Mouse (Mus musculus): ENCODE data around the gene Nek7.

Gene Nek7

DNA sequence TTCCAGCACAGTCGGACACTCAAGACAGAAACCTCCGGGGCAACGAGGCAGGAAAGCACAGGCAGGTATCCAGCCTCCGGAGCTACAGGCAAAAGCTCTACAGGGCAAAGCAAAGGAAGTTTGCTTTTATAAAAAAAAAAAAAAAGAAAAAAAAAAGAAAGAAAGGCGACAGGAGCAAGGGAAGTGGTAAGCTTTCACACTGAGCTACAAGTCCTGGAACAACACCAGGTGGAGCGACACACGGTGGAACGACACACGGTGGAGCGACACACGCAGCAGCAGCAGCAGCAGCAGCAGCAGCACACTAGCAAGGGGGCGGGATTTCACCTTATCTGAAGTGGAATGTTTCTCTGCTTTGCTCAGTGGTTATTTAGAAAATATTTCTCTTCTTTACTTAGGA, 10.8 kb downstream of the Nek7 start:
- in situ Hi-C loops (cut with MboI, MseI): no loop called here

DNA sequence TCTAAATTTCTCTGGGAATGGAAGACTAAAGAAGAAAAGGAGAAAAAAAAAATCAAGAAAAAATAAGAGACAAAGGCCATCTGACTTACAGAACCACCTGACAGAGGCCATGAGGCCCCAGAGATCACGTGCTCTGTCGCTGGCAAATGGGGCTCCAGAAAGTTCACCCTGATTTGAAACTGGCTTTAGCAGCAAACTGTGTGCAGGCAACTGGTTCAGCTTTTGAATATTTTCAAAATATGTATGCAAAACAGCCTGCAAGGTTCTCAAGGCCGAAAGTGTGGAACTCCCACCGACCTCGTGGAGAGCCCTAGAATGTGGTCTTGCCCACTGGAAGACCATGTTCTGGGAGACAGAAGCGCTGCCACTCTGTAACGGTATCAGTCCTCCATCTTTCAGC, 11.6 kb downstream of the Nek7 start:
- in situ Hi-C loops (cut with MboI, MseI): no loop called here

GRCm38 (mm10) chr1:138607862-138608261, 12.1 kb downstream of the Nek7 start:
- in situ Hi-C loops (cut with MboI, MseI): no loop called here

- in situ Hi-C loops (cut with MboI, MseI): no loop called here
Measured at GRCm38 (mm10) chr1:138606771-138607170, 13.2 kb downstream of the Nek7 start.

DNA sequence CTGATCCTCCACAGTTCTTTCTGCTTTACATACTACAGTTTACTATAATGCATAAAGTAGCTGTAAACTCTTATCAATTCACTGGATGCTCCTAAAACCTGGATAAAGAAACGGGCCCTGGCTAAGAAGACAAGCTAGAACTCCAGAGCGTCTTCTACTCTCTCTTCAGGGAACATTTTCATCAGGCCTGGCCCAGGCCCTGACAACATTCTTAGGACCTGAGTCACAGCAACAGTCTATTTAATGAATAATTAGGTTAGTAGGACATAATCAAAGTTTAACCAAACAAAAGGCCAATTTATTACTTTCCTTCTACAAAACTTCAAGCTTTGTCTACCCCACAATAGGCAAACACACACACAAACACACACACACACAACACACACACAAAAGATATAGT, 15.2 kb downstream of the Nek7 start:
- in situ Hi-C loops (cut with MboI, MseI): no loop called here

GRCm38 (mm10) chr1:138603974-138604373, 16.0 kb downstream of the Nek7 start:
- in situ Hi-C loops (cut with MboI, MseI): no loop called here

DNA sequence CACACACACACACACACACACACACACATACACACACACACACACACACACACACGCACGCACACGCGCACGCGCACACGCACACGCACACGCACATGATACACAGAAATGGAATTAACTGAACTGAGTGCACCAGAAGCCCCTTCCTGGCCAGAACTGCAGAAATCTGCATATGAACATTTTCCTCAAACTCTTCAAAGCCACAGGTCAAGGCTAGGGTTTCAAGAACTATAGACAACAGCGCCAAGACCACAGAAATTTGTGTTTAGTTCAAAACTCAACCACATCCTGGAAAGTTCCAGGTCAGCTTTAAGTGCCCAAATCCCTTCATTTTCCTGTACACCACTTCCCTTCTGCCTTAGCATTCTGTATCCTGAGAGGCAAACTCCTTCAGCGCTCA, 21.9 kb downstream of the Nek7 start:
- in situ Hi-C loops (cut with MboI, MseI): no loop called here

- in situ Hi-C loops (cut with MboI, MseI): no loop called here
Measured at GRCm38 (mm10) chr1:138596127-138596706, 23.7 kb downstream of the Nek7 start.

GRCm38 (mm10) chr1:138594910-138595309, 25.0 kb downstream of the Nek7 start:
- in situ Hi-C loops (cut with MboI, MseI): no loop called here

DNA sequence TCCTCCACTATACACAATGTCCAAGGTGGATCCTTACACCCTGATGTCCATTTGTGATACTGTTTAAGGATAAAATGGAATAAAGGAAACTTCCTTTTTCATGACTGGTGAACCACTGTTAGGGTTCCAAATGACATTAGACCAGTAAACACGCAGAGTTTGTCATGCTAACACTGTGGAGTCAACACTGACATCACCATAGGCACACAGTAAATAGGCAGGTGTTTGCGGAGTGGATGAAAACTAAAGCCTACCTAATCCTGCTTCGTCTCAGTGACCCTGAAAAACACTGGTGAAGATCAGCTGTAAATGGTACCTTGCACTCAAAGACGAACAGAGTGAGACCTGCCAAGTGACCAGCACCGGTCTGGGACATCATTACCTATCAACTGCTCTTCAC, 26.0 kb downstream of the Nek7 start:
- in situ Hi-C loops (cut with MboI, MseI): no loop called here

- in situ Hi-C loops (cut with MboI, MseI): no loop called here
Measured at GRCm38 (mm10) chr1:138592466-138592865, 27.5 kb downstream of the Nek7 start.

DNA sequence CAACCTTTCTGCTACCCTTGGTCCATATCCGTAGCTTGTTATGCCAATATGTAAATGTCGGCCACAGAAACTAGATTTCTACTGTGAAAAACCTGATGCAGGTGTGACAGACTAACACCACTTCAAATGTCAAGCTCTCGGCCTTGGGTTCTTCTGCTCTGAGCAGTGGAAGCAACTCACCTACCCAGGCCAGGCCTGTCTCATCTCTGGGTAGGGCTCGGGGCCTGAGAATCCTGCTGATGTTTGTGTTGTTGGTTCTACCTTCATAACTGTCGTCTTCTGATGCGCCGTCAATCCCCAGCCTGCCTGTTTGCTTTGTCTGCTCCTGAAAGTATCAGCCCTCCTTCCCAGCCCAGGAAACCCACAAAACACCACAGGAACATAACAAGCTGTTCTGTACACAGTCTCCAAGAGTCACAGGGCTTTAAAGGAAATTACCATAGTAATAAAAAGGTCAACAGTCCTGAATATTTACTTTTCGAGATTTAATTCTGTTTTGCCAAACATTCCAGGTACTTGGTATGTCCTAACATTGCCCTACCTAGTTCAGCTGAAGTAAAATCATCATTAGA, 29.4 kb downstream of the Nek7 start:
- in situ Hi-C loops (cut with MboI, MseI): no loop called here

DNA sequence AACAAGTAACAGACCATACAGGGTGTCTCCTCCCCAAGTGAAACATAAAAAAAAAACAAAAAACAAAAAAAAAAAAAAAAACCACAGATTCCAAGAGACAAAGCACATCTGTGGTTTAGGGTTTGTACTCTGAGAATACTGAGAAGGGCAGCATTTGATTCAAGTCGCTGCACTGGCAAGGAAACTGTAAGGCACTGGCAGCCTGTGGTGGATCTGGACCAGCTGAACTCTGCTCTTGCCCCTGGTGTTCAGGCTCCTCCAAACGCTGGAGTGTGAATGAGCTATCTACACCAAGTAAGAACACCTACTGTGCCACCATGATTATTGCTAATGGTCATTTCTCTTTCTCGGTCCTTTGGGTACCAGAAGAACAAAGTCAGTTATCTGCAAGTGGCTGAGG, 30.8 kb downstream of the Nek7 start:
- in situ Hi-C loops (cut with MboI, MseI): no loop called here

DNA sequence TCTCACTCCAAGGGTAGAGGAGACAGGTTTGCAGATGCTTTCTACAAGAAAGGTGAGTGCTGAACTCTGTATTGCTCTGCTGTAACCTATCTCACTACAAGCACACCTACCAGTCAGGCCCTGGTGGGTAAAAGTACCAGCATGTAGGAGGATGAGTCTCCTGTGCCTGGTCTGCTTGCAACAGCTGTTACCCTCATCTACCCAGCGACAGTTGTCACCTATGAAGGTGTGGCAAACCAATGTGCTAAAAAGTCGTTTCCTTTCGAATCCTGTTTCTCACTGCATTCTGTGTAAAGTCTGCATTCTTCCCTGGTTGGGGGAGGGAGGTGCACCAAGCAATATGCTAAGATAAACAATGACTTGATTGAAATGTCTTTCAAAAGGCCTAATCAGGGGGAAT, 32.1 kb downstream of the Nek7 start:
- in situ Hi-C loops (cut with MboI, MseI): no loop called here

DNA sequence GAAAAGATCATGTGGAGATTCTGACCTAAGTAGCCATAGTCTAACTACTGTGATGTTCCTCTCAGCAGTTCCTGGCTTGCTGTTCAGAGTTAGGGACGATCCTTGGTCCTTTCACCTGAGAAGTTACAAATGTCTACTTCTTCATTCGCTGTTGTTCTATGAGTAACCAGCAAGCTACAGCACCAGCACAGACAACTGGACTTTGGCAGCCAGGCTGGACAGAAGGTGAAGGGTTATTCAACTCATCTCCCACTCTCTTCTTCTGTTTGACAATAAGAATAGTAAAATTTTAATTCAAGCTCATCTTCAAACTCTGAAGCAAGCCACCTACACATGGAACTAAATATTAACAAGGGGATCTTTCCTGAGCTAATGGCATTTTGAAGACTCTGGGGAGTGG, 33.0 kb downstream of the Nek7 start:
- in situ Hi-C loops (cut with MboI, MseI): no loop called here

DNA sequence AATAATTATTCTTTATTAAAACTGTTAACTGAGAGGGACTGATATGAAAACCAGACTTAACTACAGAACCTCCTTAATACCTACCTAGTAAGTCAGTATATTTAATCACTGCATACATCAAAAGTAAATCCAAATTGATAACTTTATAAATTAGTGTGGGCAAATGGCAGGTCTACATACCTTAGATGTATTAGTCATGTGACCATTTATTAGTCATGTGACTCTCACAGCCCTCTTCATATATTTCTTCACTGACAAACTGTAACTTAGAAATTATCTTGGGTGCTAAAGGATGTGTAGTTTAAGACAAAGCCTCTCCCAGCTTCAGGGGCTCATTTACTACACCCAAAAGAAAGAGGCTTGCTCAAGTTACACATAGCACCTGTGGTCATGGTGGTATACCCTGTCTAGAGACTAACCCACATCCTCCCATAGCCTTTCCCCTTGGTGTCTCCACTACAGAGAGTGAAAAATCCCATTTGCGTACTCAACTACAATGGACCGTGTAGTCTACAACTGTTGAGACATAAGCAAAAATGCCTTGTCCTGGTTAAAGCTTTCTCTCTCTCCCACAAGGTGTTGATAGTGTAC, 35.4 kb downstream of the Nek7 start:
- in situ Hi-C loops (cut with MboI, MseI): no loop called here

DNA sequence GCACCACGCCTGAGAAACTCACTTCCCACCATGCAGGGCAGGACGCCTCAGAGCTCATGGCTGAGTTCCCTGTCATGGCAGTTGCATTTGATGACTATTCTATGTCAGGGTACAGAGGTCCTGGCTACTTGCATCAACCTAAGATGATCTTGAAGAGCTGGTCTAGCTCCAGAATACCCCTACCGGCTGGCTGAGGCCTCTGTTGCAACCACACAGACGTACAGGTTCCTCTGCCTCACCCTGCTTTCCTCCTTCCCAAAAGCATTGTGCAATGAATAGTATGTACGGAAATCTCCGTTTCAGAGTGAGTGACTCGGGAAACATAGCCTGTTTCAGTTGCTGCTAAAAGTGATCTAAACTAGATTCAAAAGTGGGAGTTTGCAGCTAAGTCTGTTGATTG, 37.7 kb downstream of the Nek7 start:
- in situ Hi-C loops (cut with MboI, MseI): no loop called here

DNA sequence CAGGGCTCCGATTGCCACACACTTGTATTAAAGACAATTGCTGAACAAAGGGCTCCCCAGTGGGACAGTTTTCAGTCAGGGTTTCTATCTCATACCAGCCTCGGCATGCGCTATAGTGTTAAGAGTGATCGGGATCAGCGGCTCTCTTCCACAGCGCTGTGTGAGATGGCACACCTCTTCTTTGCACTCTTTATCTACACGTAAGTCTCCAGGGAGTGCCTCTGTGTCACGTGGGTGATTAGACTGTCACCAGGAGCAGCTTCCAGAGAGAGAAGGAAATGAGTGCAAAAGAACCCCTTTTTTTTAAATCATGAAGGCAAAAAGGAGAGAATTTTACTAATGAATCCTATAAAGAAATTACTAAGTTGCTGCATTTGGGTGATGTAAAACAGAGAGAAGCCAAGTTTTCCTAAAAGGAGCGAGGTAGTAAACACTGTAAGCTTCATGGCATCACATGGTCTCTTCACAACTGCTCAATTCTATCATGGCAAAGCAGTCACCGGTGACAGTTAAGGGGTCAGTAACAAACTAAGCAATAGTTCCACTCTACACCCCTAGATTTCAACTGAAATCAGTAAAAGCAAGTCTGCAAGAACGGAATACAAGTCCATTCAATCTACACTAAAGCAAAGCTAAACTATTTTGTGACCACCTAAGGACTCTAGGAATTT, 40.0 kb downstream of the Nek7 start:
- in situ Hi-C loops (cut with MboI, MseI): no loop called here

GRCm38 (mm10) chr1:138579207-138579606, 40.7 kb downstream of the Nek7 start:
- in situ Hi-C loops (cut with MboI, MseI): no loop called here

DNA sequence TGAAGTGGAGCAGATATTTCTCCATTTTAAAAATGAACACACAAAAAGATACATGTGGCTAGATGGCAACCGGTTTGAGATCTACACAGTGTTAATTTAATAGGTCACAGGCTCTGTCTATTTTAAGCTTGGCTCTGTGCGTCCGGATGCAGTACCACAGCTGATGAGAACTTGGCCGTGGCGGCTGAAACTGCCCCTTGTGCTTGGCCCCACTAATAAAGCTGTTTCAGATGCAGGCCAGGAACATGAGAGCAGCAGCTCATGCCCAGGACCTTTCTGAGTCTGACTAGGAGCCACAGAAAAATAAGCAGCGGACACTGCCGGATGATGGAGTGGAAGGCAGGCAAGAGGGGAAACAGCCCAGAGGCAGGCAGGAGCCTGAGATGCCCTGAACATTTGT, 43.1 kb downstream of the Nek7 start:
- in situ Hi-C loops (cut with MboI, MseI): no loop called here

- in situ Hi-C loops (cut with MboI, MseI): no loop called here
Measured at GRCm38 (mm10) chr1:138576066-138576697, 43.8 kb downstream of the Nek7 start.

GRCm38 (mm10) chr1:138575629-138576028, 44.3 kb downstream of the Nek7 start:
- in situ Hi-C loops (cut with MboI, MseI): no loop called here
